Mouse (Mus musculus) gastrocnemius, postnatal 36 days (tissue): Measurements from ENCODE around the gene Hecw2. TPM values are rescaled to one million over a fixed set of nuclear protein-coding genes. Genes with fewer than 3 reads are reported as not detected.

Experiments used
- DNase-seq, 2 experiments: peaks; one replicate each; pipeline ENCODE4 v3.0.0; 2022
- intact Hi-C: fragments of 180-260 bp; cut with DNase I; formaldehyde crosslinking; loops from one replicate; pipeline ENCODE4 v1.15.1; 2025
- total RNA-seq, 2 experiments: library from RNA; stranded (reverse); gene quantifications; 2 replicates each; pipeline ENCODE4 v1.2.3; 2021

Hecw2 gene
- total RNA-seq, 2 experiments from 2014 or later = 3.1 to 5.2 TPM

GRCm38 (mm10) chr1:54002077-54002476, 192.9 kb downstream of the Hecw2 start:
- intact Hi-C loops = no loop called here
- no peak for DNase-seq

- no peak for DNase-seq
- intact Hi-C loops = no loop called here
Measured at GRCm38 (mm10) chr1:53997239-53997638, 197.7 kb downstream of the Hecw2 start.

GRCm38 (mm10) chr1:53986185-53986892, 208.6 kb downstream of the Hecw2 start:
- intact Hi-C loops = no loop called here
- DNase-seq = no peak

- intact Hi-C loops = no loop called here
- peak; percentile 29 to 63 for DNase-seq
Measured at GRCm38 (mm10) chr1:53978514-53978831, 216.5 kb downstream of the Hecw2 start.

GRCm38 (mm10) chr1:53977806-53978513, 217.0 kb downstream of the Hecw2 start:
- intact Hi-C loops = no loop called here
- no peak for DNase-seq

GRCm38 (mm10) chr1:53976721-53977120, 218.2 kb downstream of the Hecw2 start:
- DNase-seq = no peak
- intact Hi-C loops = no loop called here

- no peak for DNase-seq
- intact Hi-C loops = no loop called here
Measured at GRCm38 (mm10) chr1:53976100-53976499, 218.9 kb downstream of the Hecw2 start.

- no peak for DNase-seq
- intact Hi-C loops = no loop called here
Measured at GRCm38 (mm10) chr1:53974941-53975340, 220.0 kb downstream of the Hecw2 start.

GRCm38 (mm10) chr1:53970326-53970977, 224.5 kb downstream of the Hecw2 start:
- DNase-seq = no peak
- intact Hi-C loops = no loop called here

- intact Hi-C loops = no loop called here
- DNase-seq = no peak
Measured at GRCm38 (mm10) chr1:53952395-53952794, 242.6 kb downstream of the Hecw2 start.

- intact Hi-C loops = no loop called here
- DNase-seq = no peak
Measured at GRCm38 (mm10) chr1:53945815-53946214, 249.2 kb downstream of the Hecw2 start.

- intact Hi-C loops = no loop called here
- no peak for DNase-seq
Measured at GRCm38 (mm10) chr1:53942468-53942867, 252.5 kb downstream of the Hecw2 start.

GRCm38 (mm10) chr1:53941528-53941927, 253.4 kb downstream of the Hecw2 start:
- intact Hi-C loops = no loop called here
- DNase-seq = no peak

- no peak for DNase-seq
- intact Hi-C loops = no loop called here
Measured at GRCm38 (mm10) chr1:53940268-53941017, 254.5 kb downstream of the Hecw2 start.

- intact Hi-C loops = no loop called here
- DNase-seq = no peak
Measured at GRCm38 (mm10) chr1:53939291-53939690, 255.7 kb downstream of the Hecw2 start.

- intact Hi-C loops = no loop called here
Measured at GRCm38 (mm10) chr1:53933308-53933707, 261.7 kb downstream of the Hecw2 start.

GRCm38 (mm10) chr1:53931314-53931713, 263.7 kb downstream of the Hecw2 start:
- DNase-seq = no peak
- intact Hi-C loops = no loop called here

More at GRCm38 (mm10) chr1:53933308-53933707, 261.7 kb downstream of the Hecw2 start:
- no peak for DNase-seq

GRCm38 (mm10) chr1:53927605-53928004, 267.4 kb downstream of the Hecw2 start:
- intact Hi-C loops = no loop called here
- DNase-seq = no peak

- no peak for DNase-seq
- intact Hi-C loops = no loop called here
Measured at GRCm38 (mm10) chr1:53925149-53925901, 269.6 kb downstream of the Hecw2 start.

GRCm38 (mm10) chr1:53911848-53912247, 283.1 kb downstream of the Hecw2 start:
- DNase-seq = no peak
- intact Hi-C loops = loop anchor here (5.0 kb wide), 1 partner anchor 470 kb away; no protein-coding TSS in a partner anchor
